Mouse (Mus musculus) gastrocnemius, adult 2 months (tissue): Measurements from ENCODE around the gene Mt1. TPM values are rescaled to one million over a fixed set of nuclear protein-coding genes. Genes with fewer than 3 reads are reported as not detected.

Experiments
- DNase-seq: peaks from one replicate; pipeline ENCODE4 v3.0.0; 2022
- H3K27ac ChIP-seq: fragments of 200-600 bp; 2 replicates; pipeline ENCODE4 v1.8.1; 2022; ENCODE audit warnings: mild to moderate bottlenecking
- H3K4me3 ChIP-seq: fragments of 200-600 bp; 2 replicates; pipeline ENCODE4 v1.8.1; 2022; ENCODE audit warnings: mild to moderate bottlenecking, moderate library complexity
- CTCF ChIP-seq: fragments of 200-600 bp; IDR thresholded peaks from 2 replicates; pipeline ENCODE4 v1.8.1; 2022; ENCODE audit warnings: antibody characterized with exemption, mild to moderate bottlenecking, moderate library complexity
- intact Hi-C: fragments of 180-260 bp; cut with DNase I; formaldehyde crosslinking; loops from one replicate; pipeline ENCODE4 v1.15.1; 2025
- total RNA-seq, 2 experiments: library from RNA; stranded (reverse); gene quantifications; 2 replicates each; pipeline ENCODE4 v1.2.3; 2021

Mt1 gene
- total RNA-seq, 2 experiments from 2014 or later, result 120 to 127 TPM

- DNase-seq, result no peak
- Histone ChIP-seq H3K27ac (no peak overlapping the region), H3K4me3 (no peak overlapping the region)
- TF ChIP-seq CTCF, result no peak
- intact Hi-C loops, result no loop called here
Observed at GRCm38 (mm10) chr8:94227381-94227939, 48.6 kb downstream of the Mt1 start.

Other genes with a start within 250 kb of the Mt1 start
- gene Amfr, start 166.2 kb upstream of the Mt1 start, total RNA-seq, result 100 to 1,000 TPM in 1 of 2 experiments, 10 to 100 TPM in 1; 97.5 to 101 TPM
- 10 to 100 TPM in 1 of 2 experiments, 1 to 10 TPM in 1; 8.0 to 15.0 TPM for gene Nudt21, start 142.1 kb upstream of the Mt1 start, total RNA-seq
- gene Ogfod1, start 141.9 kb upstream of the Mt1 start, total RNA-seq, result 10 to 100 TPM; 23.0 to 27.4 TPM
- 1 to 10 TPM; 2.5 to 4.6 TPM for gene Bbs2, start 80.2 kb upstream of the Mt1 start, total RNA-seq
- not detected for gene Mt4, start 41.9 kb upstream of the Mt1 start, total RNA-seq
- 1 to 10 TPM; 1.6 to 2.7 TPM for gene Mt3, start 26.5 kb upstream of the Mt1 start, total RNA-seq
- gene Mt2, start 6.4 kb upstream of the Mt1 start, total RNA-seq, result 100 to 1,000 TPM; 103 to 148 TPM
- gene Nup93, start 35.5 kb downstream of the Mt1 start, total RNA-seq, result 10 to 100 TPM in 1 of 2 experiments, 1 to 10 TPM in 1; 8.6 to 12.4 TPM
- not detected for gene Slc12a3, start 150.1 kb downstream of the Mt1 start, total RNA-seq
- 100 to 1,000 TPM; 111 to 117 TPM for gene Herpud1, start 207.4 kb downstream of the Mt1 start, total RNA-seq